Mouse (Mus musculus) liver, embryonic 16.5 days (tissue): ENCODE results near the gene Gm11361. TPM values are rescaled to one million over a fixed set of nuclear protein-coding genes. Genes with fewer than 3 reads are reported as not detected.

Source experiments
- ATAC-seq: fragments of 200-750 bp; cut with Nextera tagmentation; 2 replicates; pipeline ENCODE4 v1.8.0; 2017; ENCODE audit warnings: low read depth, mild to moderate bottlenecking, moderate number of reproducible peaks, moderate library complexity
- H3K27ac ChIP-seq: fragments of 300-500 bp; sonication (generic); 2 replicates; pipeline ENCODE4 v1.5.1; 2014; ENCODE audit warnings: mild to moderate bottlenecking, low read length
- H3K27me3 ChIP-seq: fragments of 300-500 bp; sonication (generic); 2 replicates; pipeline ENCODE4 v1.6.1; 2014; ENCODE audit warnings: low read depth, low read length, mixed read lengths; ENCODE audit not compliant: control insufficient read depth, insufficient read depth
- H3K36me3 ChIP-seq: fragments of 300-500 bp; sonication (generic); 2 replicates; pipeline ENCODE4 v1.6.1; 2014; ENCODE audit warnings: mild to moderate bottlenecking; ENCODE audit not compliant: control insufficient read depth, insufficient read depth
- H3K4me1 ChIP-seq: fragments of 300-500 bp; sonication (generic); 2 replicates; pipeline ENCODE4 v1.6.1; 2014; ENCODE audit warnings: low read depth, low read length, mixed read lengths; ENCODE audit not compliant: control insufficient read depth
- H3K4me2 ChIP-seq: fragments of 300-500 bp; sonication (generic); 2 replicates; pipeline ENCODE4 v1.6.1; 2014; ENCODE audit warnings: low read depth, low read length, mixed read lengths
- H3K4me3 ChIP-seq: fragments of 300-500 bp; sonication (generic); 2 replicates; pipeline ENCODE4 v1.5.1; 2014; ENCODE audit warnings: low read depth, mild to moderate bottlenecking, low read length
- H3K9ac ChIP-seq: fragments of 300-500 bp; sonication (generic); 2 replicates; pipeline ENCODE4 v1.6.1; 2014; ENCODE audit warnings: low read depth, low read length
- H3K9me3 ChIP-seq: fragments of 300-500 bp; sonication (generic); replicated peaks from 2 replicates; pipeline ENCODE4 v1.6.1; 2016; ENCODE audit warnings: low read length; ENCODE audit not compliant: control insufficient read depth
- WGBS: fragments of 180-500 bp; shearing (Covaris S2); extraction: QIAGEN DNeasy Blood & Tissue Kit; methylation state at CpG from one replicate; pipeline ENCODE4 v1.1.7; 2014; ENCODE audit not compliant: insufficient replicate concordance; 5-methylcytosine and 5-hydroxymethylcytosine counted together
- polyA plus RNA-seq: library from polyadenylated mRNA; unstranded; fragments of >200 nt; fragmentation: Nextera tagmentation; extraction: Ambion mirVana; gene quantifications from 2 replicates; pipeline ENCODE4 v1.2.1, GENCODE M21; 2015

The Gm11361 gene
- polyA plus RNA-seq = 5.5 and 5.6 TPM in 2 replicates

DNA sequence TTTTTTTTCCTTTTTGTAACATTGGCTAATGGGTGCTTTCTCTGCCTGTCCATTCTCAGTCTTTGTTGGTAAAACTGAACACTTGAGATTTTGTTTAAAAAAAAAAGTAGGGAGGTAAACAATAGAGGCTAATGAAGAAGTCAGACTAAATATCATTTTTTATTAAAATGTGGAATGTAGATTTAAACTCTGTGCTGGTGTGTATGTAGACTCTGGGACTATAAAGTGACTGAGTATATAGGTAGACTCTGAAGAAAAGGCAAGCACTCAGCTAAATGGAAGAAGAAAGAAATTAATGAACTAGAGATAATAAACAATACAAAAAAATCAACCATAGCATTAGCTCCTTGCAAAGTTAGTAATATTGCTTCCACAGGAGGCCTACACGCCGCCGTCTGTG, at the start of gene Gm11361:
TSS of gene Gm11361 (plus strand) at position 301 of the 400 bp plus-strand sequence.
- Histone ChIP-seq H3K27me3 (no peaks in the 10 kb centered on the region), H3K27ac (no peak within 1 kb of the TSS), H3K4me1 (no peaks in the 10 kb centered on the region), H3K9me3 (no peaks in the 10 kb centered on the region), H3K36me3 (no peaks in the 10 kb centered on the region), H3K4me2 (no peak within 1 kb of the TSS), H3K9ac (no peak within 1 kb of the TSS), H3K4me3 (no peak within 1 kb of the TSS)
- 76% methylated on average over 3 of the region's 3 CpGs for WGBS
- ATAC-seq = no peak

DNA sequence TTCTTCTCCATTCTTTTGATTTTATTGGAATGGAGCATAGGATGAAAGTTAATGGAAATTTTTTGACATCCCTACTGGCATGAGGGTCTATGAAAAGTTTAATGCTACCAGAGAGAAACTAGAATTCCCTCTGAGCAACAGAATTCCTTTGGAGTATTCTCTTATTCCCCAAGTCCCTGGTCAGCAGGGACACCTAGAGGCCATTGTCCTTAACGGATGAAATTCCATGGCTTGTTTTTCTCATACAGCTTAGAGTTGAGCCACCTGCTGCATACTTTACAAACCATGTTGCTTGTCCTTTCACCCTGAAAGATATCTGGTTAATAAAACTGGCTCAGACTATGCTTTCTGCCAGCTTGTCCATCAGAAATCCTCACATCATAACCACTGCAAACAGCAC, 7.1 kb downstream of the Gm11361 start:
- ATAC-seq = no peak
- H3K4me1 ChIP-seq = no peaks in the 10 kb centered on the region
- no peak overlapping the region for H3K4me3 ChIP-seq
- 47% methylated on average over 1 of the region's 1 CpGs for WGBS
- no peaks in the 10 kb centered on the region for H3K36me3 ChIP-seq
- no peak overlapping the region for H3K4me2 ChIP-seq
- no peak overlapping the region for H3K27ac ChIP-seq
- no peak overlapping the region for H3K9ac ChIP-seq
- H3K27me3 ChIP-seq = no peaks in the 10 kb centered on the region
- no peaks in the 10 kb centered on the region for H3K9me3 ChIP-seq

DNA sequence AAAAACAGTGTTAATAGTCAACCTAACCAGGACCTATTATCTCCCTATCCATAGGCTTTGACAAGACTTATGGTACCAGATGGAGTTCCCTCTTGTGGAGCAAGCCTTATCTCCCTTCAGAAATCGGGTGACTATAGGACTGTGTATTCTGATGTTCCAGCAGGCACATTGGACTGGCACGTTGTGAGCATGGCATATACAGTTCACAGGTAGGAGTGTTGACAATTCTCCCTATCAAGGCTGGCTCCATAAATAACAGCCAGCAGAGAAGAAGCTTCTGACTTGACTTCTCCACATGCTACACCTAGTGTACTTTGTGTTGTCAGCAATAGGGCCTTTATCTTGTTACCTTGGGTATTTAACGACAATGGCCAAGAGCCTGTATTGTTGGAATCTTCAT, 30.0 kb downstream of the Gm11361 start:
- 65% methylated on average over 3 of the region's 3 CpGs for WGBS
- ATAC-seq = no peak

DNA sequence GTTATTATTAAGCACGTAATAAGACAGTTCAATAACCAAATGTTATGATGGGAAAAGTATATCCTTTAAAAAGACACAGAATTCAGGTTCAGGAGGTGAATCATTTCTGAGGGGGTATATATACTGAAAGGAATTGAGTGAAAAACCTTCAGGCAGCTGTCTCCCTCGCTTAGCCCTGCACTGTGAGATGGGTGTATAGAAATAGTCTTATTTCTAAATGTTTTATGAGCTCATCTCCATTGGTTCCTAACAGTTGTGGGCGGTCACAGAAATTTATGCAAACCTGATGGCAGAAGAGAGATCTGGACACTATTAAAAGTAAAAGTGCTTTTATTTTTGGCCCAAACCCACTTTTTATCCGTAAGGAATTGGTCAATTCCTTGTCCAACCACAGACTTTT, 36.9 kb downstream of the Gm11361 start:
- no peaks in the 10 kb centered on the region for H3K36me3 ChIP-seq
- no peak overlapping the region for H3K9ac ChIP-seq
- H3K27ac ChIP-seq = no peak overlapping the region
- 54% methylated on average over 4 of the region's 4 CpGs for WGBS
- ATAC-seq = no peak
- H3K27me3 ChIP-seq = no peaks in the 10 kb centered on the region
- no peaks in the 10 kb centered on the region for H3K4me1 ChIP-seq
- H3K4me3 ChIP-seq = no peak overlapping the region
- no peaks in the 10 kb centered on the region for H3K9me3 ChIP-seq
- no peak overlapping the region for H3K4me2 ChIP-seq

More for the DNA sequence above, 30.0 kb downstream of the Gm11361 start:
- Histone ChIP-seq H3K36me3 (no peaks in the 10 kb centered on the region), H3K9ac (no peak overlapping the region), H3K4me2 (no peak overlapping the region), H3K27ac (no peak overlapping the region), H3K4me1 (no peaks in the 10 kb centered on the region), H3K4me3 (no peak overlapping the region), H3K27me3 (no peaks in the 10 kb centered on the region), H3K9me3 (no peaks in the 10 kb centered on the region)

DNA sequence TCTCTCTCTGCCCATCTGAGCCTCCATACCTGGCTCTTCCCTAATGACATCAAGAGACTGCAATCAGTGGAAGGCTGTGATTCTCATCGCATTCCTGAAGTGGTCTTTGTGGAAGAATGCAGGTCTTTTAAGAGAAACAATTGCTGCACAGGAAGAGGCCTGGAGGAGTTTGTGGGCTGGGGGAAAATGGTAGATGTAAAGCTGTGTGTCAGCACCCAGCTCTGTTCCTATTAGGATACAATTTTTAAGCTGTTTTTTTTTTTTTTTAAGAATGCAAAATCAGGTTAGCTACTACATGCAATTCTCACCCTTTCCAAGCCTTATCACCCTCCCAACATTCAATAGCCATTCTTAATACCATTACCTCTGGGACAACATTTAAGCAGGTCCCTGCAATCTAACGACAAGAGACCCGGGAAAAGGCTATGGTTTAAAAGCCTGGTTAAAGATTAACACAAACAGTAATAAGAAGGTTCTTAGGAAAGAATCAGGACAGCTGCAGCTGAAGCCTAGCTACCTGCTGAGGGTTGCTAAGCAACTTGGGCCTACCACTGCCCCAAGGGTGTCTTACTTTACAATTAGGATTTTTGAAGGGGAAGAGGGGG, 37.5 kb downstream of the Gm11361 start:
- Histone ChIP-seq H3K4me3 (no peak overlapping the region), H3K9me3 (no peaks in the 10 kb centered on the region), H3K27me3 (no peaks in the 10 kb centered on the region), H3K36me3 (no peaks in the 10 kb centered on the region), H3K27ac (no peak overlapping the region), H3K4me1 (no peaks in the 10 kb centered on the region), H3K4me2 (no peak overlapping the region), H3K9ac (no peak overlapping the region)
- 20% methylated on average over 3 of the region's 3 CpGs for WGBS
- ATAC-seq = no peak

DNA sequence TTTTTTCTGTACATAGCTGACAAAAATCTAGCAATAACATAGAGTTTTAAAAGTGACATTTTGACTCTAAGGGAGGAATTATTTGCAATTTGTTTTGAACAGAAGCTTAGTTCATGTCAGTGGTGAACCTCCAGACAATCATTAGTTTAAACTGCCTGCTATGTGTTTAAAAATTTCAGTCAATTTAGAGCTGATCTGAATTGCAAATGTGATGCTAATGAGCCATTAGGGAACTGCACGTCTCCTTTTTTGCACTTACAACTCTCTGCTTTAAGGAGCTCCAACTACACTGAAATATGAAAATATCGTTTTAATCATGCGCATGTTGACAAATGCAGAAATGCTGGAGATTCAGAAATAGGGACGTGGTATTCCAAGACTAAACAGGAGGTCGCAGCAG, 38.2 kb downstream of the Gm11361 start:
- WGBS = 60% methylated on average over 5 of the region's 5 CpGs

DNA sequence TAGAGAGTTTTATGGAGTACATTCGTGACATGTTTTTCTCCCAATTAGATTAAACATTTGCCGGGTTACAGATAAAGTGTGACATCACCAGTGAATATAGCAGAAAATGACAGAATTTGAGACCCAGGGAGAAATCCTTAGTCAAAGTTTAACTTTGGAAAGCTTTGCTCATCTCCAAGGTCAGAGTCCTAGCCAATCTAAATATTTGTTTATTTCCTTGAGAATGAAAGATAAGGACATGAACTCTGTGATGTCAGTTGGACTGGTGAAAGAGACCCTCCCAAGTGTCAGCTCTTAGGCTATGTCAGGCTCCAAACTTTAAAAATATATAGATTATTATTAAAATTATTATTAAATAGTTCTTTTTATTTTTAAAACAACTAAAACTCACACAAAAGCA, 39.8 kb downstream of the Gm11361 start:
- ATAC-seq = 0 out of 2 replicates have a peak, but pooled peaks have one; percentile 37

More for the DNA sequence above, 38.2 kb downstream of the Gm11361 start:
- H3K4me3 ChIP-seq = no peak overlapping the region
- H3K36me3 ChIP-seq = no peaks in the 10 kb centered on the region
- no peak for ATAC-seq
- no peaks in the 10 kb centered on the region for H3K9me3 ChIP-seq
- no peak overlapping the region for H3K27ac ChIP-seq
- no peaks in the 10 kb centered on the region for H3K27me3 ChIP-seq
- no peak overlapping the region for H3K9ac ChIP-seq
- H3K4me2 ChIP-seq = no peak overlapping the region
- no peaks in the 10 kb centered on the region for H3K4me1 ChIP-seq

DNA sequence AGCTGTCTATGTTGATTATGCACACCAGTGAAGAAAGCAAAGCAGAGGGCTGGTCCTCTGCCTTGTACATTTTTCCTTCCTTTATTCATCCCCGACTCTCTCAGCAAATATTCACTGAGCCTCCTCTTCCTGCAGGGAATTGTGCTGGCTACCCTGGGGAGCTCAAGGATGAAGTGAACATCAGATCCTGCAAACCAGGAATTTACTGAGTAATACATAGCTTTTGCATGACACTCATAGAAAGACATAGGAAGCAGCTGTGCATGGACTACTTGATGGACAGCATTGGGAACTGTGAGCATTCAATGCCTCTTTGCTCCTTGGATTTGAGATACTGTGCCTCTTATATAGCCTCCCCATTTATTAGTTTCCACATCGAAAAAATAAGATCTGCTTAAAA, 40.2 kb downstream of the Gm11361 start:
- Histone ChIP-seq H3K4me1 (no peaks in the 10 kb centered on the region), H3K27me3 (no peaks in the 10 kb centered on the region), H3K27ac (no peak overlapping the region), H3K9ac (no peak overlapping the region), H3K4me3 (no peak overlapping the region), H3K9me3 (no peaks in the 10 kb centered on the region), H3K4me2 (no peak overlapping the region), H3K36me3 (no peaks in the 10 kb centered on the region)
- WGBS = 42% methylated on average over 2 of the region's 2 CpGs
- ATAC-seq = no peak

More for the DNA sequence above, 39.8 kb downstream of the Gm11361 start:
- H3K9me3 ChIP-seq = no peaks in the 10 kb centered on the region
- no peaks in the 10 kb centered on the region for H3K36me3 ChIP-seq
- H3K9ac ChIP-seq = no peak overlapping the region
- H3K27me3 ChIP-seq = no peaks in the 10 kb centered on the region
- H3K4me1 ChIP-seq = no peaks in the 10 kb centered on the region
- no peak overlapping the region for H3K4me3 ChIP-seq
- H3K4me2 ChIP-seq = no peak overlapping the region
- H3K27ac ChIP-seq = no peak overlapping the region
- 48% methylated on average over 2 of the region's 2 CpGs for WGBS
